Mouse (Mus musculus): ENCODE data around the gene B4galt1. TPM values are rescaled to one million over a fixed set of nuclear protein-coding genes. Genes with fewer than 3 reads are reported as not detected.

The B4galt1 gene
- polyA plus RNA-seq, 1 experiment from 2014 or later: 46.2 TPM

GRCm38 (mm10) chr4:40817936-40818335 lies 35.9 kb downstream of the B4galt1 start:
- Histone ChIP-seq H3K27me3 (replicated peaks) (no peaks in the 10 kb centered on the region), H3K9me3 (no peaks in the 10 kb centered on the region), H3K9ac (peak overlapping the region; percentile 50; the same call in 1 of the 2 replicates), H3K36me3 (peaks cover 83% of the 10 kb centered on the region), H3K27ac (replicated peaks) (peak overlapping the region; percentile 33; the same call in 1 of the 2 replicates), H3K4me1 (peaks cover 69% of the 10 kb centered on the region), H3K4me2 (no peak overlapping the region), H3K4me3 (no peak overlapping the region)
- ATAC-seq (ENCODE audit: extremely low read depth, insufficient number of reproducible peaks, low FRiP score, low TSS enrichment): no peak
- 77% methylated on average over 12 of the region's 12 CpGs for WGBS

- no peak for ATAC-seq (ENCODE audit: extremely low read depth, insufficient number of reproducible peaks, low FRiP score, low TSS enrichment)
- no peaks in the 10 kb centered on the region for H3K9me3 ChIP-seq
- H3K27ac ChIP-seq (replicated peaks): peak overlapping the region; percentile 26
- peaks cover 85% of the 10 kb centered on the region for H3K36me3 ChIP-seq
- H3K9ac ChIP-seq: no peak overlapping the region
- H3K27me3 ChIP-seq (replicated peaks): no peaks in the 10 kb centered on the region
- H3K4me3 ChIP-seq: no peak overlapping the region
- H3K4me1 ChIP-seq: peaks cover 60% of the 10 kb centered on the region
- 39% methylated on average over 12 of the region's 12 CpGs for WGBS
- no peak overlapping the region for H3K4me2 ChIP-seq
Observed at GRCm38 (mm10) chr4:40815775-40816372, 37.9 kb downstream of the B4galt1 start.

GRCm38 (mm10) chr4:40815120-40815519 lies 38.7 kb downstream of the B4galt1 start:
- H3K27me3 ChIP-seq (replicated peaks): no peaks in the 10 kb centered on the region
- H3K4me1 ChIP-seq: peaks cover 53% of the 10 kb centered on the region
- no peak for ATAC-seq (ENCODE audit: extremely low read depth, insufficient number of reproducible peaks, low FRiP score, low TSS enrichment)
- peaks cover 85% of the 10 kb centered on the region for H3K36me3 ChIP-seq
- H3K9me3 ChIP-seq: no peaks in the 10 kb centered on the region
- no peak overlapping the region for H3K4me2 ChIP-seq
- 71% methylated on average over 3 of the region's 3 CpGs for WGBS
- no peak overlapping the region for H3K9ac ChIP-seq
- peak overlapping the region; percentile 26; the same call in 1 of the 2 replicates for H3K27ac ChIP-seq (replicated peaks)
- H3K4me3 ChIP-seq: no peak overlapping the region

- H3K4me1 ChIP-seq: peaks cover 45% of the 10 kb centered on the region
- no peaks in the 10 kb centered on the region for H3K27me3 ChIP-seq (replicated peaks)
- H3K9ac ChIP-seq: no peak overlapping the region
- H3K36me3 ChIP-seq: peaks cover 89% of the 10 kb centered on the region
- H3K4me2 ChIP-seq: no peak overlapping the region
- H3K9me3 ChIP-seq: no peaks in the 10 kb centered on the region
- whole genome bisulfite sequencing: 79% methylated on average over 6 of the region's 6 CpGs
- H3K27ac ChIP-seq (replicated peaks): no peak overlapping the region
- H3K4me3 ChIP-seq: no peak overlapping the region
- ATAC-seq (ENCODE audit: extremely low read depth, insufficient number of reproducible peaks, low FRiP score, low TSS enrichment): no peak
Observed at GRCm38 (mm10) chr4:40814359-40814758, 39.4 kb downstream of the B4galt1 start.

GRCm38 (mm10) chr4:40812891-40813290 lies 40.9 kb downstream of the B4galt1 start:
- no peak for ATAC-seq (ENCODE audit: extremely low read depth, insufficient number of reproducible peaks, low FRiP score, low TSS enrichment)
- H3K9ac ChIP-seq: no peak overlapping the region
- 86% methylated on average over 1 of the region's 1 CpGs for WGBS
- H3K4me2 ChIP-seq: no peak overlapping the region
- peaks cover 95% of the 10 kb centered on the region for H3K36me3 ChIP-seq
- peaks cover 30% of the 10 kb centered on the region for H3K4me1 ChIP-seq
- H3K4me3 ChIP-seq: no peak overlapping the region
- H3K27ac ChIP-seq (replicated peaks): no peak overlapping the region
- no peaks in the 10 kb centered on the region for H3K27me3 ChIP-seq (replicated peaks)
- H3K9me3 ChIP-seq: no peaks in the 10 kb centered on the region

GRCm38 (mm10) chr4:40810481-40810880 lies 43.3 kb downstream of the B4galt1 start:
- peaks cover 98% of the 10 kb centered on the region for H3K36me3 ChIP-seq
- H3K4me2 ChIP-seq: no peak overlapping the region
- no peaks in the 10 kb centered on the region for H3K9me3 ChIP-seq
- no peak overlapping the region for H3K4me3 ChIP-seq
- no peak for ATAC-seq (ENCODE audit: extremely low read depth, insufficient number of reproducible peaks, low FRiP score, low TSS enrichment)
- WGBS: 72% methylated on average over 5 of the region's 5 CpGs
- H3K4me1 ChIP-seq: peaks cover 12% of the 10 kb centered on the region
- no peaks in the 10 kb centered on the region for H3K27me3 ChIP-seq (replicated peaks)
- no peak overlapping the region for H3K9ac ChIP-seq
- H3K27ac ChIP-seq (replicated peaks): no peak overlapping the region

GRCm38 (mm10) chr4:40807382-40807781 lies 46.4 kb downstream of the B4galt1 start:
- no peak overlapping the region for H3K9ac ChIP-seq
- no peaks in the 10 kb centered on the region for H3K27me3 ChIP-seq (replicated peaks)
- 87% methylated on average over 4 of the region's 4 CpGs for WGBS
- H3K27ac ChIP-seq (replicated peaks): no peak overlapping the region
- no peak for ATAC-seq (ENCODE audit: extremely low read depth, insufficient number of reproducible peaks, low FRiP score, low TSS enrichment)
- no peak overlapping the region for H3K4me2 ChIP-seq
- H3K36me3 ChIP-seq: peaks cover 97% of the 10 kb centered on the region
- H3K9me3 ChIP-seq: no peaks in the 10 kb centered on the region
- H3K4me1 ChIP-seq: peaks cover 12% of the 10 kb centered on the region
- no peak overlapping the region for H3K4me3 ChIP-seq

- H3K27me3 ChIP-seq (replicated peaks): no peaks in the 10 kb centered on the region
- no peak overlapping the region for H3K9ac ChIP-seq
- peaks cover 26% of the 10 kb centered on the region for H3K4me1 ChIP-seq
- peaks cover 88% of the 10 kb centered on the region for H3K36me3 ChIP-seq
- 84% methylated on average over 8 of the region's 8 CpGs for WGBS
- ATAC-seq (ENCODE audit: extremely low read depth, insufficient number of reproducible peaks, low FRiP score, low TSS enrichment): no peak
- H3K4me3 ChIP-seq: no peak overlapping the region
- no peak overlapping the region for H3K27ac ChIP-seq (replicated peaks)
- H3K9me3 ChIP-seq: no peaks in the 10 kb centered on the region
- H3K4me2 ChIP-seq: no peak overlapping the region
Observed at GRCm38 (mm10) chr4:40805401-40805800, 48.4 kb downstream of the B4galt1 start.

- H3K27me3 ChIP-seq (replicated peaks): no peaks in the 10 kb centered on the region
- 81% methylated on average over 3 of the region's 3 CpGs for WGBS
- no peak overlapping the region for H3K4me3 ChIP-seq
- H3K4me2 ChIP-seq: no peak overlapping the region
- no peaks in the 10 kb centered on the region for H3K9me3 ChIP-seq
- H3K9ac ChIP-seq: no peak overlapping the region
- ATAC-seq (ENCODE audit: extremely low read depth, insufficient number of reproducible peaks, low FRiP score, low TSS enrichment): no peak
- 0 out of 2 replicates have a peak overlapping the region, but pooled peaks have one; percentile 54 for H3K27ac ChIP-seq (replicated peaks)
- peaks cover 65% of the 10 kb centered on the region for H3K36me3 ChIP-seq
- peaks cover 47% of the 10 kb centered on the region for H3K4me1 ChIP-seq
Observed at GRCm38 (mm10) chr4:40802787-40803186, 51.0 kb downstream of the B4galt1 start.

- peaks cover 60% of the 10 kb centered on the region for H3K36me3 ChIP-seq
- WGBS: 55% methylated on average over 4 of the region's 4 CpGs
- no peaks in the 10 kb centered on the region for H3K9me3 ChIP-seq
- H3K9ac ChIP-seq: no peak overlapping the region
- H3K4me3 ChIP-seq: no peak overlapping the region
- no peak for ATAC-seq (ENCODE audit: extremely low read depth, insufficient number of reproducible peaks, low FRiP score, low TSS enrichment)
- H3K4me1 ChIP-seq: peaks cover 47% of the 10 kb centered on the region
- H3K4me2 ChIP-seq: no peak overlapping the region
- H3K27ac ChIP-seq (replicated peaks): peak overlapping the region; percentile 54; the same call in 1 of the 2 replicates
- no peaks in the 10 kb centered on the region for H3K27me3 ChIP-seq (replicated peaks)
Observed at GRCm38 (mm10) chr4:40801908-40802307, 51.9 kb downstream of the B4galt1 start.

- Histone ChIP-seq H3K9ac (no peak overlapping the region), H3K4me3 (no peak overlapping the region), H3K27ac (replicated peaks) (peak overlapping the region; percentile 28; the same call in 1 of the 2 replicates), H3K27me3 (replicated peaks) (no peaks in the 10 kb centered on the region), H3K4me2 (no peak overlapping the region), H3K4me1 (peaks cover 47% of the 10 kb centered on the region), H3K9me3 (no peaks in the 10 kb centered on the region), H3K36me3 (peaks cover 51% of the 10 kb centered on the region)
- 43% methylated on average over 3 of the region's 3 CpGs for WGBS
- ATAC-seq (ENCODE audit: extremely low read depth, insufficient number of reproducible peaks, low FRiP score, low TSS enrichment): no peak
Observed at GRCm38 (mm10) chr4:40800873-40801272, 52.9 kb downstream of the B4galt1 start.

Measured in heart, embryonic 13.5 days (tissue).